Mouse (Mus musculus) thymus, adult 2 months (tissue): Measurements from ENCODE around the gene Pld1. TPM values are rescaled to one million over a fixed set of nuclear protein-coding genes. Genes with fewer than 3 reads are reported as not detected.

ENCODE experiments used
- DNase-seq: peaks from one replicate; pipeline ENCODE4 v3.0.0; 2021
- H3K27ac ChIP-seq: fragments of 200-500 bp; 2 replicates; pipeline ENCODE4 v1.5.1; 2012; ENCODE audit warnings: low read length, control low read depth; ENCODE audit not compliant: control insufficient read depth, insufficient read depth
- H3K27me3 ChIP-seq: fragments of 200-500 bp; 2 replicates; pipeline ENCODE4 v1.6.1; 2012; ENCODE audit warnings: mild to moderate bottlenecking, low read length, moderate library complexity, mixed read lengths; ENCODE audit not compliant: control insufficient read depth, insufficient read depth
- H3K36me3 ChIP-seq: fragments of 200-500 bp; 2 replicates; pipeline ENCODE4 v1.6.1; 2012; ENCODE audit warnings: mild to moderate bottlenecking, low read length, moderate library complexity; ENCODE audit not compliant: control insufficient read depth, insufficient read depth
- H3K4me1 ChIP-seq: fragments of 200-500 bp; replicated peaks from 2 replicates; pipeline ENCODE4 v1.6.1; 2012; ENCODE audit warnings: low read length; ENCODE audit not compliant: control insufficient read depth, insufficient read depth
- H3K4me3 ChIP-seq: fragments of 200-500 bp; 2 replicates; pipeline ENCODE4 v1.5.1; 2012; ENCODE audit warnings: mild to moderate bottlenecking, low read length, control low read depth, moderate library complexity; ENCODE audit not compliant: control insufficient read depth, insufficient read depth
- CTCF ChIP-seq: fragments of 200-500 bp; IDR thresholded peaks from 2 replicates; pipeline ENCODE4 v1.5.1; 2012; ENCODE audit warnings: mild to moderate bottlenecking, control low read depth, low read length, moderate library complexity, borderline replicate concordance; ENCODE audit not compliant: control insufficient read depth, poor library complexity, insufficient read depth; ENCODE audit errors: extremely low read depth
- POLR2A ChIP-seq: fragments of 200-500 bp; IDR thresholded peaks from 2 replicates; pipeline ENCODE4 v1.6.1; 2012; ENCODE audit warnings: mild to moderate bottlenecking, low read length, control low read depth, moderate library complexity; ENCODE audit not compliant: control insufficient read depth, poor library complexity, insufficient read depth; ENCODE audit errors: extremely low read depth
- WGBS: fragments of 180-500 bp; shearing (Covaris S2); methylation state at CpG from one replicate; pipeline ENCODE4 v1.1.7; 2018; 5-methylcytosine and 5-hydroxymethylcytosine counted together
- polyA plus RNA-seq: library from polyadenylated mRNA; depleted of rRNA; stranded (reverse); fragments of >200 nt; gene quantifications from 2 replicates; pipeline ENCODE4 v1.2.3, GENCODE M21; 2012; rRNA removed

Pld1 gene
- polyA plus RNA-seq, 1 experiment, result 3.2 TPM

GRCm38 (mm10) chr3:28170911-28171618 is 232.6 kb downstream of the Pld1 start:
- DNase-seq, result peak; percentile 76
- Histone ChIP-seq H3K36me3 (no peaks in the 10 kb centered on the region), H3K27ac (no peak overlapping the region), H3K4me3 (0 out of 2 replicates have a peak overlapping the region, but pooled peaks have one; percentile 9), H3K27me3 (no peaks in the 10 kb centered on the region), H3K4me1 (peaks cover 5% of the 10 kb centered on the region)
- TF ChIP-seq POLR2A, result no peak
- no peak; the same call in 1 of the 2 replicates for TF ChIP-seq CTCF
- WGBS, result 26% methylated on average over 17 of the region's 17 CpGs

GRCm38 (mm10) chr3:28175997-28176967 is 237.8 kb downstream of the Pld1 start:
- H3K4me3 ChIP-seq, result no peak overlapping the region
- TF ChIP-seq POLR2A, result no peak
- no peak for TF ChIP-seq CTCF
- no peaks in the 10 kb centered on the region for H3K27me3 ChIP-seq
- H3K36me3 ChIP-seq, result no peaks in the 10 kb centered on the region
- H3K4me1 ChIP-seq, result peaks cover 5% of the 10 kb centered on the region
- no peak overlapping the region for H3K27ac ChIP-seq
- DNase-seq, result no peak
- WGBS, result 91% methylated on average over 21 of the region's 21 CpGs

- H3K4me1 ChIP-seq, result no peaks in the 10 kb centered on the region
- TF ChIP-seq CTCF (no peak), POLR2A (no peak)
- H3K4me3 ChIP-seq, result no peak overlapping the region
- WGBS, result 92% methylated on average over 6 of the region's 6 CpGs
- H3K27ac ChIP-seq, result no peak overlapping the region
- H3K36me3 ChIP-seq, result no peaks in the 10 kb centered on the region
- H3K27me3 ChIP-seq, result no peaks in the 10 kb centered on the region
- no peak for DNase-seq
These were observed 239.8 kb downstream of the Pld1 start for GRCm38 (mm10) chr3:28178333-28178732.

Other genes with a start within 250 kb of the Pld1 start
- 3.8 and 4.7 TPM in 2 replicates for gene Fndc3b, start 227.4 kb upstream of the Pld1 start, polyA plus RNA-seq
- gene Tmem212, start 42.3 kb upstream of the Pld1 start, polyA plus RNA-seq, result 1.5 and 1.8 TPM in 2 replicates